Mouse (Mus musculus) spleen, postnatal 4 days (tissue): ENCODE measurements around the gene Gm48551.

Experiments
- DNase-seq, 2 experiments: peaks; one replicate each; pipeline ENCODE4 v3.0.0; 2022; ENCODE audit warnings: low spot score in 2 of 2

The Gm48551 gene

GRCm38 (mm10) chr10:81383802-81384604 lies at the start of gene Gm48551, which contains the start of gene Dohh:
Gm48551 (plus strand) TSS chr10:81384466.
Dohh (plus strand) TSS chr10:81384428.
- DNase-seq, result peak; percentile 100

GRCm38 (mm10) chr10:81335393-81336340 lies 48.6 kb upstream of the Gm48551 start:
- DNase-seq, result no peak

GRCm38 (mm10) chr10:81336558-81336957 lies 47.7 kb upstream of the Gm48551 start:
- no peak for DNase-seq

- DNase-seq, result no peak
Measured at GRCm38 (mm10) chr10:81340551-81341332, 43.5 kb upstream of the Gm48551 start.

- peak; percentile 71 to 93 for DNase-seq
Measured at GRCm38 (mm10) chr10:81341333-81341949, 42.8 kb upstream of the Gm48551 start.

GRCm38 (mm10) chr10:81342686-81343505 lies 41.4 kb upstream of the Gm48551 start, which contains the start of gene Gipc3:
Gipc3 (minus strand) TSS chr10:81343266.
- peak in 1 of 2 experiments; percentile 76 for DNase-seq

GRCm38 (mm10) chr10:81344421-81345161 lies 39.7 kb upstream of the Gm48551 start:
- DNase-seq, result no peak

GRCm38 (mm10) chr10:81345162-81345534 lies 39.1 kb upstream of the Gm48551 start:
- DNase-seq, result no peak

- peak; percentile 79 to 87 for DNase-seq
Measured at GRCm38 (mm10) chr10:81346453-81347067, 37.7 kb upstream of the Gm48551 start.

- peak in 1 of 2 experiments; percentile 69 for DNase-seq
Measured at GRCm38 (mm10) chr10:81349146-81349545, 35.1 kb upstream of the Gm48551 start.

GRCm38 (mm10) chr10:81349961-81350350 lies 34.3 kb upstream of the Gm48551 start:
- no peak for DNase-seq

- DNase-seq, result peak; percentile 99
Measured at GRCm38 (mm10) chr10:81350351-81351063, 33.8 kb upstream of the Gm48551 start, which contains the start of gene Hmg20b. Hmg20b (minus strand) TSS chr10:81350480.

GRCm38 (mm10) chr10:81351678-81352291 lies 32.5 kb upstream of the Gm48551 start:
- DNase-seq, result peak; percentile 78 to 85

GRCm38 (mm10) chr10:81354738-81355477 lies 29.4 kb upstream of the Gm48551 start:
- no peak for DNase-seq

GRCm38 (mm10) chr10:81355533-81355932 lies 28.7 kb upstream of the Gm48551 start:
- DNase-seq, result no peak

- no peak for DNase-seq
Measured at GRCm38 (mm10) chr10:81356352-81356990, 27.8 kb upstream of the Gm48551 start.
